Mouse (Mus musculus): ENCODE measurements around the gene Tbc1d2b. TPM values are rescaled to one million over a fixed set of nuclear protein-coding genes. Genes with fewer than 3 reads are reported as not detected.

The Tbc1d2b gene
- total RNA-seq, 2 experiments from 2014 or later, result 69.2 to 83.4 TPM

DNA sequence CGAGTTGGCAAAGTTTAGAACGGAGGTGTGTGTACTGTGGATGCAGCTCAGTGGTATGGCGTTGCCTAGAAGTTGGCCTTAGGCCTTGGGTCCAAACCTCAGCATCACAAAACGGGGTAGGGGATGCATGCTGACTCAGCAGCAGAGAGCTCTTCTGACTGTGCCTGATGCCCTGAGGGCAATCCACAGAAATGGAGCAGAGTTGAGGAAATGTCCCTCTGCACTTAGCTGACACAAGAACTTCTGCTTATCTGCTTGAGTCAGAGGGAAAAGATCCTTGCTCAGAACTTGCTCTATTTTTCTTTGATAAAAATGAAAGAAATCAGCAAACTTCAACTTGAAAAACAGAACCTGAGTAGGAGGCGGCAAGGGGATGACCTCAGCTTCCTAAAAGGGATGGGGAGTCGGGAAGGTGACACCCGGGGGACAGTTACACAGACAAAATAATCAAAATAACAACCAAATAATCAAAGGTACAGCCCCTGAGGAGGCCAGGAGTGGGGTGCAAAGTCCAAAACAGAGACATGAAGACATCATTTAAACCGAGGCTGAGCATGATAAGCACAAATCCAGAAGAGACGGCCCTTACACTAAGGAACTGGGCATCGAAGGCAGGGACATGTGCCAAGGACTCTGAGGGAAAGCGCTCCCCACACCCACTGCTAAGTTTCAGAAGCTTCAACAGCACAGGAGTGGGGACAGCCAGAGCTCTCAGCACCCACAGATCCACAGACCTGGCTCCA, 54.2 kb downstream of the Tbc1d2b start:
- ATAC-seq (replicated peaks; ENCODE audit: low FRiP score, poor library complexity, severe bottlenecking), result no peak

DNA sequence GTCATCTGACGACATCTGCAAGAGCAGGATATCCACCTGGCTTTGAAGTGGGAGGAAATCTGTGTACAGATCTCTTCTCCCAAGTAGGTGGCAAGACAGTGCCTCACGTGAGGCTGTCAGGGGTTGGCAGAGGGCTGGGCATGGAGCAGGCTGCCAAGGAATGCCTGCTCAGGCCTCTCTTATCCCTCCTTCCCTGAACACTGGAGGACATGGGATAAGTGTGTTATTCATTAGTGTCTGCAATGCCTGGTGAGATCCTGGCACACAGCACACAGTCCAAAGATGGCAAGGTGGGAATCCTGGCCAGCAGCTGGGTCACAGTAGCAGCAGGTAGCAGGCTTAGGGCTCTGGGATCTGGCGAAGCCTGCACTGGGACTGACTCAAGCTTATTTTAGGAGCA, 57.5 kb downstream of the Tbc1d2b start:
- no peak for ATAC-seq (replicated peaks; ENCODE audit: low FRiP score, poor library complexity, severe bottlenecking)

- no peak for ATAC-seq (replicated peaks; ENCODE audit: low FRiP score, poor library complexity, severe bottlenecking)
Observed at GRCm38 (mm10) chr9:90208655-90209054, 61.9 kb downstream of the Tbc1d2b start.

DNA sequence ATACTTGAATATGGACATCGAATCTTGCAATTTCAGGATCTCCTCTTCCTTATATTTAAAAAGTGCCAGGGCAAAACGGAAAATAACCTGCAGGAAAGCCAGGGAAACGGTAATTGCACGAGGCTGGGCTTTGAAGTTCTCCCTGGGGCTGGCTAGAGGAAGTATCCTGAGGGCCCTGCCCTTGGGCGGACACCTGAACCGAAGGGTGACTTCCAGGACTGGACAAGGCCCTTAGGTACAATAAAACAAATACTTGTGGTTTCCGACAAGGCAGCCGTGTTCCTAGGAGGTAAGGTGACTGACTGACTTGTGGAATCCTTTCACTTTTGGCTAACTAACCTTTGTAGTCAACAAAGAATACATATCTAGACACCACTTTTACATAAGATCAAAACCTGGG, 62.8 kb downstream of the Tbc1d2b start:
- no peak for ATAC-seq (replicated peaks; ENCODE audit: low FRiP score, poor library complexity, severe bottlenecking)

- ATAC-seq (replicated peaks; ENCODE audit: low FRiP score, poor library complexity, severe bottlenecking), result peak; percentile 70
Observed at GRCm38 (mm10) chr9:90206500-90206899, 64.1 kb downstream of the Tbc1d2b start.

DNA sequence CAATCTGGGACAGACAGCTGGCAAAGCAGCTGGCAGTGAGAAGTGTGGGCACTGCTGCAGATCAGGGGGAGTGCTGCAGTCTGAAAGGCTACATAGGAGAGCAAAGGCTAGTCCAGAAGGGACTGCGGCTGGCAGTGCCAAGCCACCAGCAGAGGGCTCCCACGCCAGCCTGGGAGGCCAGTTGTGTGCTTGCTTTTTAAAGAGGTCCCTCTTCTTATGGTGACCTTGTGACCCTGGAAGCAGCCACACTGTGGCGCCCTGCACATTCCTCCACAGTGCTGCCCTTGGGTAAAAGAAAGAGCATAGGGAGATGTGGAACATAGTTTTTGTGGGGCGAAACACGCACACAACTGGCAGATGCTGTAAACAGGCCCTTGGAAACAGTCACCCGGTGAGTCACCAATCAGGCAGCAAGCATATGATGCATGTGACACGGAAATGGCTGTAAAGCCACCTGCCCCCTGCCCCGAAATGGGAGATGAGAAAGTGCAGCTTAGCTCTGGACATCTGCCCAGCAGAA, 66.1 kb downstream of the Tbc1d2b start:
- 0 out of 2 replicates have a peak, but pooled peaks have one; percentile 11 for ATAC-seq (replicated peaks; ENCODE audit: low FRiP score, poor library complexity, severe bottlenecking)

DNA sequence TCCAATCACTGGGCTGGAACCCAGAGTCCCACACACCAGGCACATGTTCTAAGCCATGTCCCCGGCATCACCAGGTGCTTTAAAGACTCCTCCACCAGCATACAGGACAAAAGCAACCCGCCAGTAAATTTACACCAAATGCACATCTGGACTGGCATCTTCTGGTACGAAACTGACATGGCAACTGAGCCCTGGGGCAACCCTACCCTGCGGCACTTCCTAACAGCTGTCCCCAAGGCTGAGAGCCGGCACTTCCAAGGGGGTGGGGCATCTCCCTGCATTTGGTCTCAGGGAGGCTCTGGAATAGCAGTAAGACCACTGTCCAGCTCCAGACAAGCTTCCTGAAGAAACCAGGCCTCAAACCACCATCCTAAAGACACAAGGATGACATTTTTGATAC, 67.4 kb downstream of the Tbc1d2b start:
- no peak for ATAC-seq (replicated peaks; ENCODE audit: low FRiP score, poor library complexity, severe bottlenecking)

DNA sequence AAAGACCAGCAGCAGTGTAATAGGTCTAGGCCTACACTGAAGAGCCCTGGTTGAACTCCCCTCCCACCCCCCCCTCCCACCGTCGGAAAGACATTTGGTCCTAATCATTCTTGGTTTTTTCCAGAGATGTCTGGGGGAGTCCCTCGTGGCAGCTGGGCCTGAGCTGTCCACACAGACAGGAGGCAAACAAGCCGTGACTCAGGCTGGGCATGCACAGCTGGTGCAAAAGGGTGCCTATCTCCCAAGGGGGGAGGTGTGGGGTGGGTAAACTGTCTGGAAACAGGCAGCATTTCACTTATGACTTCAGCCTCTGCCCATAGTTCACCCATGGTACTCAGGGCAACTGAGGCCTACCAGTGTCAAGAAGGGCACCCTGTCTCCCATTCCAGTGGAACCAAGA, 69.1 kb downstream of the Tbc1d2b start:
- no peak for ATAC-seq (replicated peaks; ENCODE audit: low FRiP score, poor library complexity, severe bottlenecking)

GRCm38 (mm10) chr9:90201096-90201495, 69.5 kb downstream of the Tbc1d2b start:
- no peak for ATAC-seq (replicated peaks; ENCODE audit: low FRiP score, poor library complexity, severe bottlenecking)

- no peak for ATAC-seq (replicated peaks; ENCODE audit: low FRiP score, poor library complexity, severe bottlenecking)
Observed at GRCm38 (mm10) chr9:90200501-90200900, 70.1 kb downstream of the Tbc1d2b start.

- no peak for ATAC-seq (replicated peaks; ENCODE audit: low FRiP score, poor library complexity, severe bottlenecking)
Observed at GRCm38 (mm10) chr9:90199611-90200010, 71.0 kb downstream of the Tbc1d2b start.

- ATAC-seq (replicated peaks; ENCODE audit: low FRiP score, poor library complexity, severe bottlenecking), result no peak
Observed at GRCm38 (mm10) chr9:90198531-90199449, 71.8 kb downstream of the Tbc1d2b start.

GRCm38 (mm10) chr9:90197866-90198383, 72.7 kb downstream of the Tbc1d2b start:
- ATAC-seq (replicated peaks; ENCODE audit: low FRiP score, poor library complexity, severe bottlenecking), result no peak

- no peak for ATAC-seq (replicated peaks; ENCODE audit: low FRiP score, poor library complexity, severe bottlenecking)
Observed at GRCm38 (mm10) chr9:90197116-90197665, 73.4 kb downstream of the Tbc1d2b start.

DNA sequence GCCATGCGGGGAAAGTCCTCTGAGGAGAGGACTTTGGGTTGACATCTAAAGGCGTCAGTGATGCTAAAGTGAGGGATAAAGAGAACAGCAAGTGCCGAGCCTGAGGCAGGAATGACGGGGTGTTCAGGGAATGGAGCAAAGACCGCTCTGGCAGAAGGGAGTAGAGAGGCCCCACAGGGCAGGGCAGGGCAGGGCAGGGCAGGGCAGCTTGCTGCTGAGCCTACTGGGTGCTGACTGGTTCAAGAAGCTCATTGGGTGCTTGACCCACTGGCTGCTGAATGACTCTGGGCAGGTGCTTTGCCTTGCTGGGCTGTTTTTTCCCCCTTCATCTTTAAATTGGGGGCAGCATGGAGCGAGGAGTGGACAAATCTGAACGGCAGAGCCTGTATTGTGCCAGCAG, 74.3 kb downstream of the Tbc1d2b start:
- no peak for ATAC-seq (replicated peaks; ENCODE audit: low FRiP score, poor library complexity, severe bottlenecking)

GRCm38 (mm10) chr9:90195000-90195399, 75.6 kb downstream of the Tbc1d2b start:
- ATAC-seq (replicated peaks; ENCODE audit: low FRiP score, poor library complexity, severe bottlenecking), result no peak

- ATAC-seq (replicated peaks; ENCODE audit: low FRiP score, poor library complexity, severe bottlenecking), result no peak
Observed at GRCm38 (mm10) chr9:90189391-90189790, 81.2 kb downstream of the Tbc1d2b start.

- ATAC-seq (replicated peaks; ENCODE audit: low FRiP score, poor library complexity, severe bottlenecking), result no peak
Observed at GRCm38 (mm10) chr9:90188893-90189292, 81.7 kb downstream of the Tbc1d2b start.

DNA sequence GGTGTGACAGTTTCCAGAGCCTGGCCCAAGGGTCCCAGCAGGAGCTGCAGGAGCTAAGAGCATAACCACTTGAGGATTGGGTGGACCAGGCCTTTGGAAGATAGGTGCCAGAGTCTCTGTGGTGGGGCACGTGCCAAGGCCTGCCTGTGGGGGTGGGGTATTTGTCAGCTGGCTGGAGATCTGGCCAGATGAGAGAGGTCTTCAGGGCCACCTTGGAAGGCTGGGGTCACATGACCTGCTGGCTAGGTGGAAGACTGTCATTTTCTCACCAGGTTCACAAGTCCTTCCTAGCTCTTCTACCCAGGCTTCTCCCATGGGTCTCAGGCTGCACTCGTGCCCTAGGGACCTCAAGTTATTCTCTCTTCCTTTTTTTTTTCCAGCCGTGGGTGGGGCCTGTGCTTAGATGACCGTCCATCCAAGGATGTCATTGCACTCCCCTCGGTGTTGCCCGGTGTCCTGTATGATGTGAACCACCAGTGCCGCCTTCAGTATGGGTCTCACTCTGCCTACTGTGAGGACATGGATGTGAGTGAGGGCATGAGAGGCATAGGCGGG, 85.2 kb downstream of the Tbc1d2b start:
- ATAC-seq (replicated peaks; ENCODE audit: low FRiP score, poor library complexity, severe bottlenecking), result no peak

GRCm38 (mm10) chr9:90184116-90184515, 86.5 kb downstream of the Tbc1d2b start:
- no peak for ATAC-seq (replicated peaks; ENCODE audit: low FRiP score, poor library complexity, severe bottlenecking)
